Mouse (Mus musculus) olfactory bulb, adult 2 months (tissue): ENCODE measurements around the gene Rnps1. TPM values are rescaled to one million over a fixed set of nuclear protein-coding genes. Genes with fewer than 3 reads are reported as not detected.

Source experiments
- H3K27ac ChIP-seq: fragments of 200-500 bp; 2 replicates; pipeline ENCODE4 v1.5.1; 2012; ENCODE audit warnings: low read depth, low read length; ENCODE audit not compliant: insufficient read depth
- H3K4me1 ChIP-seq: fragments of 200-500 bp; 2 replicates; pipeline ENCODE4 v1.6.1; 2012; ENCODE audit warnings: low read length; ENCODE audit not compliant: control insufficient read depth, insufficient read depth
- H3K4me3 ChIP-seq: fragments of 200-500 bp; 2 replicates; pipeline ENCODE4 v1.5.1; 2012; ENCODE audit warnings: mild to moderate bottlenecking, low read depth, low read length, moderate library complexity; ENCODE audit not compliant: insufficient read depth
- CTCF ChIP-seq: fragments of 200-500 bp; IDR thresholded peaks from 2 replicates; pipeline ENCODE4 v1.5.1; 2012; ENCODE audit warnings: low read depth, mild to moderate bottlenecking, low read length, moderate library complexity; ENCODE audit not compliant: insufficient read depth
- POLR2A ChIP-seq: fragments of 200-500 bp; IDR thresholded peaks from 2 replicates; pipeline ENCODE4 v1.6.1; 2012; ENCODE audit warnings: mild to moderate bottlenecking, low read depth, low read length, moderate library complexity; ENCODE audit not compliant: insufficient read depth
- WGBS: fragments of 180-500 bp; shearing (Covaris S2); methylation state at CpG from one replicate; pipeline ENCODE4 v1.1.7; 2018; 5-methylcytosine and 5-hydroxymethylcytosine counted together
- polyA plus RNA-seq: library from polyadenylated mRNA; stranded (reverse); fragments of >200 nt; gene quantifications from 2 replicates; pipeline ENCODE4 v1.2.4, GENCODE M21; 2012; ENCODE audit warnings: low replicate concordance; ENCODE audit not compliant: missing spikeins, insufficient read depth, insufficient read length

The Rnps1 gene
- polyA plus RNA-seq, 1 experiment: not detected

DNA sequence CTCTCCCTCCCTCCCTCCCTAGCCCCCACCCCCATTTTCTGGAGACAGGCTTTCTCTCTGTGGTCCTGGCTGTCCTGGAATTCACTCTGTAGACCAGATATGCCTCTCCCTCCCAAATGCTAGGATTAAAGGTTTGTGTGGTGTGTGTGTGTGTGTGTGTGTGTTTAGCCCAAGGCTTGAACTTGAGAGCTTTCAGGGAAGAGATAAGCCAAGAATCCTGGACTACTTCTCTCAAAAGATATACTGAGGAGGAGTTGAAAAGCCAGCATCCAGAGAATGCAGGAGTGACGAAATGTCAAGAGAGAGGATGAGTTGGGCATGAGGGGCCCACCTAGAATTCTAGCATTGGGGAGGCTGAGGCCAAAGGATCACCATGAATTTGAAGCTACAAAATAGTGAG, 48.6 kb downstream of the Rnps1 start:
- WGBS: 100% methylated on average over 1 of the region's 1 CpGs
- H3K4me1 ChIP-seq: peaks cover 2% of the 10 kb centered on the region; the same call in 1 of the 2 replicates
- no peak overlapping the region for H3K27ac ChIP-seq
- no peak overlapping the region for H3K4me3 ChIP-seq
- TF ChIP-seq POLR2A: no peak
- TF ChIP-seq CTCF: no peak

DNA sequence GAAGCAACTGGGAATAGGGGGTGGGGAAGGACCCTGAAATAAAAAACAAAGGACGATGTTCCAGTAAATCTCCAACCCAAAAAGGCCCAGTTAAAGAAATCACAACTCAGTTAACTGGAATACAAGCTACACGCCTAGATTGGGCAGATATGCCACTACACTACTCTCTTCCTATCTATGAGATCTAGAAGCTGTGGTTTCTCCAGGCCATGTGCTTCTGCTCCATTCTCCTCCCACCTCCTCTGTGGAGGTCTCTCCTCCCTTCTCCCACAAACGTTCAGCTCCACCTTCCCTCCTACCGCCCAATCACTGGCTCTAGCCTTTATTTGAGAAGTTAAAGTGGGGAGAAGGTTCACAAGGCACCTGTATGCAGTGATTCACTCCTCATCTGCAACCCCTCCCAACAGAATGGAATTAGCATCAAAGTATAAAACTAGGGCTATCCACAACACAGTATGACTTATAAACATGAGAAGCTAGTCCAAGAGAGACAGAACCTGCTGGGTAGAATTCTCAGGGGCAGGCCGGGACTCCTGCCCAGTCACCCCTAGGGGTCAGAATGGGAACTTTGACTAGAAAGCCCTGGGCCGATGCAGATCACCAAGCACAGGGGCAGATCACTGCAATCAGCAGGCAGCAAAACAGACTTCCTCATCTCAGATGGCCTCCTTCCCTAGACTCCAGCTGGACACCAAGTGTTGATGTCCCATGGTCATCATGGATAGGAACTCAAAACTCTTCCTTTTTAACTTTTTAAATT, 49.2 kb downstream of the Rnps1 start:
- Histone ChIP-seq H3K27ac (no peak overlapping the region), H3K4me1 (peaks cover 2% of the 10 kb centered on the region; the same call in 1 of the 2 replicates), H3K4me3 (no peak overlapping the region)
- TF ChIP-seq CTCF (no peak), POLR2A (no peak)
- WGBS: 48% methylated on average over 6 of the region's 6 CpGs

- no peak overlapping the region for H3K4me3 ChIP-seq
- 93% methylated on average over 5 of the region's 5 CpGs for whole genome bisulfite sequencing
These were observed 54.4 kb downstream of the Rnps1 start for GRCm38 (mm10) chr17:24468636-24469246.

GRCm38 (mm10) chr17:24469336-24469909, 55.1 kb downstream of the Rnps1 start:
- TF ChIP-seq CTCF: no peak
- no peak for TF ChIP-seq POLR2A
- H3K4me1 ChIP-seq: peaks cover 29% of the 10 kb centered on the region
- H3K4me3 ChIP-seq: peak overlapping the region; percentile 76
- H3K27ac ChIP-seq: peak overlapping the region; percentile 81
- WGBS: 19% methylated on average over 7 of the region's 7 CpGs

More at GRCm38 (mm10) chr17:24468636-24469246, 54.4 kb downstream of the Rnps1 start:
- TF ChIP-seq POLR2A (no peak), CTCF (no peak)
- H3K4me1 ChIP-seq: peaks cover 23% of the 10 kb centered on the region
- no peak overlapping the region for H3K27ac ChIP-seq

- Histone ChIP-seq H3K27ac (peak within 1 kb of the TSS; percentile 81), H3K4me1 (peaks cover 35% of the 10 kb centered on the region), H3K4me3 (peak within 1 kb of the TSS; percentile 76)
- under 1% methylated on average over 69 of the region's 75 CpGs for WGBS
- TF ChIP-seq CTCF: no peak
- TF ChIP-seq POLR2A: peak; percentile 74
These were observed 55.7 kb downstream of the Rnps1 start, which contains the start of the genes E4f1 and Pgp for GRCm38 (mm10) chr17:24469910-24470602. Gene E4f1 (minus strand): TSS chr17:24470313. Gene Pgp (plus strand): TSS chr17:24470392.

DNA sequence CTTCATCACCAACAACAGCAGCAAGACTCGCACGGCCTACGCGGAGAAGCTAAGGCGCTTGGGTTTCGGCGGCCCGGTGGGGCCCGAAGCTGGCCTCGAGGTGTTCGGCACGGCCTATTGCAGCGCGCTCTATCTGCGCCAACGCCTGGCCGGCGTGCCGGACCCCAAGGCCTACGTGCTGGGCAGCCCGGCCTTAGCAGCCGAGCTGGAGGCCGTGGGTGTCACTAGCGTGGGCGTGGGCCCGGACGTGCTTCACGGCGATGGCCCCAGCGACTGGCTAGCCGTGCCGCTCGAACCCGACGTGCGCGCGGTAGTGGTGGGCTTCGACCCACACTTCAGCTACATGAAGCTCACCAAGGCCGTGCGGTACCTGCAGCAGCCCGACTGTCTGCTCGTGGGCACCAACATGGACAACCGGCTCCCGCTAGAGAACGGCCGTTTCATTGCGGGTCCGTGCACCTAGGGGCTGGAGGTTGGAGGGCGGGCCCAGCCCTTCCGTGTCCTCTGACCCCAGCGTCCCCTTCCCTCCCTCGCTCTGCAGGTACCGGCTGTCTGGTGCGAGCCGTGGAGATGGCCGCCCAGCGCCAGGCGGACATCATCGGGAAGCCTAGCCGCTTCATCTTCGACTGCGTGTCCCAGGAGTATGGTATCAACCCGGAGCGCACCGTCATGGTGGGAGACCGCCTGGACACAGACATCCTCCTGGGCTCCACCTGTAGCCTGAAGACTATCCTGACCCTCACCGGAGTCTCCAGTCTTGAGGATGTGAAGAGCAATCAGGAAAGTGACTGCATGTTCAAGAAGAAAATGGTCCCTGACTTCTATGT, 56.5 kb downstream of the Rnps1 start:
- no peak for TF ChIP-seq POLR2A
- Histone ChIP-seq H3K27ac (peak overlapping the region; percentile 43), H3K4me1 (peaks cover 35% of the 10 kb centered on the region), H3K4me3 (peak overlapping the region; percentile 76)
- under 1% methylated on average over 68 of the region's 68 CpGs for WGBS

- Histone ChIP-seq H3K4me1 (peaks cover 36% of the 10 kb centered on the region), H3K27ac (peak overlapping the region; percentile 39), H3K4me3 (peak overlapping the region; percentile 19)
- WGBS: 55% methylated on average over 4 of the region's 4 CpGs
- TF ChIP-seq CTCF (no peak), POLR2A (0 out of 2 replicates have a peak, but pooled peaks have one; percentile 29)
These were observed 58.1 kb downstream of the Rnps1 start for GRCm38 (mm10) chr17:24472512-24472911.
